Mouse (Mus musculus) frontal cortex, adult 2 months (tissue): ENCODE data around the gene Cobl. TPM values are rescaled to one million over a fixed set of nuclear protein-coding genes. Genes with fewer than 3 reads are reported as not detected.

Source experiments
- DNase-seq, 2 experiments: peaks; one replicate each; pipeline ENCODE4 v3.0.0; 2022; ENCODE audit warnings: low spot score in 1 of 2; ENCODE audit errors: extremely low spot score in 1 of 2
- polyA plus RNA-seq: library from polyadenylated mRNA; depleted of rRNA; stranded (reverse); fragments of >200 nt; gene quantifications from 2 replicates; pipeline ENCODE4 v1.2.3, GENCODE M21; 2012

Cobl gene
- polyA plus RNA-seq, 1 experiment = 33.1 TPM

- no peak for DNase-seq
Measured at GRCm38 (mm10) chr11:12321445-12321844, 143.3 kb downstream of the Cobl start.

GRCm38 (mm10) chr11:12319318-12319717 lies 145.4 kb downstream of the Cobl start:
- peak in 1 of 2 experiments; percentile 16 for DNase-seq

GRCm38 (mm10) chr11:12315670-12316069 lies 149.1 kb downstream of the Cobl start:
- no peak for DNase-seq

- DNase-seq = peak in 1 of 2 experiments; percentile 69
Measured at GRCm38 (mm10) chr11:12314278-12315043, 150.3 kb downstream of the Cobl start.

- no peak for DNase-seq
Measured at GRCm38 (mm10) chr11:12311419-12311818, 153.3 kb downstream of the Cobl start.

GRCm38 (mm10) chr11:12309423-12310023 lies 155.2 kb downstream of the Cobl start:
- no peak for DNase-seq

GRCm38 (mm10) chr11:12304879-12305278 lies 159.9 kb downstream of the Cobl start:
- DNase-seq = no peak

- peak in 1 of 2 experiments; percentile 48 for DNase-seq
Measured at GRCm38 (mm10) chr11:12299701-12300446, 164.9 kb downstream of the Cobl start.

GRCm38 (mm10) chr11:12291654-12291935 lies 173.2 kb downstream of the Cobl start:
- no peak for DNase-seq

GRCm38 (mm10) chr11:12290911-12291653 lies 173.7 kb downstream of the Cobl start:
- peak; percentile 26 to 84 for DNase-seq

- DNase-seq = no peak
Measured at GRCm38 (mm10) chr11:12285319-12286021, 179.3 kb downstream of the Cobl start.

- DNase-seq = no peak
Measured at GRCm38 (mm10) chr11:12280711-12281110, 184.0 kb downstream of the Cobl start.

GRCm38 (mm10) chr11:12274276-12274675 lies 190.5 kb downstream of the Cobl start:
- DNase-seq = no peak

- no peak for DNase-seq
Measured at GRCm38 (mm10) chr11:12273726-12274125, 191.0 kb downstream of the Cobl start.

GRCm38 (mm10) chr11:12258411-12258810 lies 206.3 kb downstream of the Cobl start:
- DNase-seq = no peak

GRCm38 (mm10) chr11:12257324-12258118 lies 207.2 kb downstream of the Cobl start:
- no peak for DNase-seq

GRCm38 (mm10) chr11:12245327-12245915 lies 219.3 kb downstream of the Cobl start:
- DNase-seq = no peak

GRCm38 (mm10) chr11:12236341-12236740 lies 228.4 kb downstream of the Cobl start:
- no peak for DNase-seq

- DNase-seq = no peak
Measured at GRCm38 (mm10) chr11:12234876-12235275, 229.9 kb downstream of the Cobl start.
